Mouse (Mus musculus) CD4-positive naive resting alpha-beta T cell, adult 57 days (primary cell): ENCODE measurements around the gene Ints13. TPM values are rescaled to one million over a fixed set of nuclear protein-coding genes. Genes with fewer than 3 reads are reported as not detected.

Experiments used
- total RNA-seq: library from RNA; stranded (reverse); gene quantifications from one replicate; pipeline ENCODE4 v1.2.4, GENCODE M21; 2023

Ints13 gene
- 76.1 TPM for total RNA-seq

DNA sequence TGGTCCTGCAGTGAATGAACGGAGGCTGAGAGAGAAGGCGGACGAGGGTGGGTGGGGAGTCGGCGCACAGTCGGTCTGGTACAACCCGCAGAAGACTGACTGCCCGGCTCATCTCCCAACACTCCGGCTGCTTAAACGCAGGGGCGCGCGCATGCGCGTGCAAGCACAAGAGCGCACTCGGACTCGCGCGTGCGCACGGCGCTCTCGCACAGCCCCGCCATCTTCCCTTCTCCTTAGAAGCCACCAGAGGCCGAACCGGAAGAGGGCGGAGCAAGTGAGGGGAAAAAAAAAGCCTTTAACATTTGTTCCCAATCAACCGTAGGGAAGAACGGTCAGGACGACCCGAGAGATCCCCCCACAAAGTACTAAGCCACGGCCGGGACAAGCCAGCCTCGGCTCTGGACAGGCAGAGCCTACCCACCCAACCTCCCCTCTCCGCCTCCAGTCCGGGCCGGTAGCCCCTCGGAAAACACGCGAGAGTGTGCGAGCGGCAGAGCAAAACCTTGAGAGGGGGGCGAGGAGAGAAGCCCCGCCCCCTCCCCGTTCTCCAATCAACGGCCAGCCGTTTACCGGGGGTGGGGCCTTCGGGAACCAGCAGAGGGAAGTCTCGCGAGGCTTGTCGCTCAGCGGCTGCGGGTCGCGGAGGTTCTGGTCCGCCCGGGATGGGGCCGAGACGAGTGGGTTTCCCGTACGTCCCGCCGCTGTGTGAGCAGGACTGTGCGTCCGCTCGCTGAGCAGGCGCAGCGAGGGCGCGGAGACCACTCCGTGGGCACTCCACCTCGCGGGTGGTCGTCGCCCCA lies at the start of gene Ints13:
TSS of gene Ints13 (minus strand) at position 526 of the 800 bp plus-strand sequence.

DNA sequence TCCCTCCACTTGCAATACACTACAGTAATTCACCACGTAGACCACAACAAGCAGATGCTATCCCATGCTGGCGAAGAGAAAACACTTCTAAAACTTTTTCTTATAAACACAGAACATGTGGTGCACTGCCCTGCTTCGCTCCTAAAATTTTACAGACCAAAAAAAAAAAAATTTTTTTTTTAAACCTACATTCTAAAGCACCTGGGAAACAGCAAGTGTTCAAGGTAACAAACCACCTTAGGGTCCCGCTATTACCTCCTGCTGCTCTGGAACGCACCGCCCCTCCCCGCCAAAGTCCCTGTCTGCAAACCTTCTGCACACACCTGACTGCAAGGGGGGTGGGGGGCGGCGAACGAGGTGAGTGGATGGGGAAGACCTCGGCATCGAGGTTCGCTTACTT lies 732 bp downstream of the Ints13 start, which contains the start of gene Fgfr1op2:
TSS of gene Fgfr1op2 (plus strand) at position 301 of the 400 bp plus-strand sequence.

DNA sequence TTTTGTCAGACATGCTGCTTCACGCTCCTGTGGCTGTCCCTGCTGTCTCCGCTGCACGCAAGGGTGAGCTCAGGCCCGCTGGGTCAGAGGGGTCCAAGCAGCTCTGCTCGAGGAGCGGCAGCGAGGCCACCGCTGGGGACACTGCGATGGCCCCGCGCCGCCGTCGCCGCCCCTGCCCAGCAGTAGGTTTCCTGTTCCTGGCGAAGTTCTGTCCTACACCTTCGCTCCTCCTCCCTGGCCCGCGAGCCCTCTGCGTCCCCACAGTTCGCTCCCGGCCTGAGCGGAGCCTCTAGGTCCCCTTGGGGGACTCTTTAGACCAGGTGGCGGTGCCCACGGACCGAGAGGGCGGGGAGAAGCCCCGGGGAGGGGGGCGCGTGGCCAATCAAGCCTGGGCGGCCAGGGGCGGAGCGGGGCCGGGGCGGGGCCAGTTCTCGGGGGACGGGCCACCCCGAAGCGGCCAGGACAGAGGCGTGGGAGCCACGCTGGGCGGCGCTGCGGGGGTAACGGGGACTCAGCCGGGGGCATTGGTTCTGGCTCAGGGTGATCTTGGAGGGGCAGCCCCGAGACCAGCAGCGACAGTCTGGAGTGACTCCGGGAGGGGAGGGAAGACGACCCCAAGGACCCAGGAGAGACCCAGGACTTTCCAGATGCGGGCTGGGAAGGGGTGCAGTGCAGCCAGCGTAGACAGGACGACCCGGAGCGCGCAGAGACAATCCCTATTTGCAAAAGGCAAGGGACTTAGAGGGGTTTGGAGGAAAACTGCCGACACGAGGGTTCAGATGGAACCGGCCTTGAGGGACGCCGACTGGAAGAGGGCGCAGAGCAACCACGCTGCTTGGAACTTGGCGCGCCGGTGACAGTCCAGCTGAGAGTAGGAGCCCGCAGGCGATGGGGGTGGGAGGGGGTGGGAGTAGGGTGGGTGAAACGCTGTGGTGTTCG lies 75.5 kb downstream of the Ints13 start, which contains the start of gene Itpr2:
TSS of gene Itpr2 (minus strand) at position 358 of the 939 bp plus-strand sequence.

Other genes starting within 250 kb of the Ints13 start
- gene Itpr2, start 75.6 kb downstream of the Ints13 start, total RNA-seq: 178 TPM
- 74.6 TPM for gene Fgfr1op2, start 632 bp downstream of the Ints13 start, total RNA-seq
- 45.1 TPM for gene Med21, start 64.7 kb upstream of the Ints13 start, total RNA-seq
- gene Tm7sf3, start 65.0 kb upstream of the Ints13 start, total RNA-seq: 5.7 TPM
- gene Stk38l, start 147.2 kb upstream of the Ints13 start, total RNA-seq: 17.1 TPM
- 1.2 TPM for gene Arntl2, start 218.2 kb upstream of the Ints13 start, total RNA-seq